Mouse (Mus musculus) regulatory T cell (primary cell): ENCODE data around the gene Cyp4f18.
"Not testable (repeated sequence)": the region's sequence is repeated elsewhere in the genome, so short reads cannot be mapped to it uniquely, and the experiment has no call there.

Experiments
- in situ Hi-C: fragments of 300-600 bp; cut with MboI, MseI; formaldehyde crosslinking; loops from one replicate; pipeline ENCODE4 v1.15.1; 2025; ENCODE audit warnings: high pct_unique_total_duplicates

The Cyp4f18 gene

GRCm38 (mm10) chr8:71981456-71981855 is 28.0 kb downstream of the Cyp4f18 start:
- in situ Hi-C loops: loop anchor here (5.0 kb wide), 1 partner anchor 849 kb away; no protein-coding TSS in a partner anchor

DNA sequence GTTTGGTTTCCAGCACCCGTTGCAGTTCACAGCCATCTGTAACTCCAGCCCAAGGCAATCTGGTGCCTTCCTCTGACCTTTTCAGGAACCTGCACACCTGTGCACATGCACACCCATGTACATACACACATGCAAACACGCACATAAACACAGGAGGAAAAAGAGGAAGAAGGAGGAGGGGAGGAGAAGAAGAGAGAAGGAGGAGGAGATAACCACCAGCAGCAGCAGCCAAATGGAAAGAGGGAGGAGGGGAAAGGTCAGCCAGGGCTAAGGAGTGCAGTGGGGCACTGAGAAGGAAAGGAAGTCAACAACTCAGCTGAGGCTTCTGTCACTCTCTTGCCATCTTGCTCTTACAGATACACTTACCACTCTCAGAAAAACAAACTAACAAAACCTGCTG is 28.4 kb downstream of the Cyp4f18 start:
- in situ Hi-C loops: loop anchor here (5.0 kb wide), 1 partner anchor 849 kb away; no protein-coding TSS in a partner anchor

GRCm38 (mm10) chr8:71974211-71974610 is 35.2 kb downstream of the Cyp4f18 start:
- in situ Hi-C loops: no loop called here

- in situ Hi-C loops: no loop called here
These were observed 37.5 kb downstream of the Cyp4f18 start for GRCm38 (mm10) chr8:71971945-71972344.

DNA sequence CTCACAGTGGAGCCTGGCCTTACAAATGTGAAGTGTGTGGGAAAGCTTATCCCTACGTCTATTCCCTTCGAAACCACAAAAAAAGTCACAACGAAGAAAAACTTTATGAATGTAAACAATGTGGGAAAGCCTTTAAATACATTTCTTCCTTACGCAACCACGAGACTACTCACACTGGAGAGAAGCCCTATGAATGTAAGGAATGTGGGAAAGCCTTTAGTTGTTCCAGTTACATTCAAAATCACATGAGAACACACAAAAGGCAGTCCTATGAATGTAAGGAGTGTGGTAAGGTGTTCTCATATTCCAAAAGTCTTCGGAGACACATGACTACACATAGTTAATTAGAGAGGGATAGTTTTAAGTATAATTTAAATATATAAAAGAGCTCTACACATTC is 40.8 kb downstream of the Cyp4f18 start:
- in situ Hi-C loops: no loop called here

DNA sequence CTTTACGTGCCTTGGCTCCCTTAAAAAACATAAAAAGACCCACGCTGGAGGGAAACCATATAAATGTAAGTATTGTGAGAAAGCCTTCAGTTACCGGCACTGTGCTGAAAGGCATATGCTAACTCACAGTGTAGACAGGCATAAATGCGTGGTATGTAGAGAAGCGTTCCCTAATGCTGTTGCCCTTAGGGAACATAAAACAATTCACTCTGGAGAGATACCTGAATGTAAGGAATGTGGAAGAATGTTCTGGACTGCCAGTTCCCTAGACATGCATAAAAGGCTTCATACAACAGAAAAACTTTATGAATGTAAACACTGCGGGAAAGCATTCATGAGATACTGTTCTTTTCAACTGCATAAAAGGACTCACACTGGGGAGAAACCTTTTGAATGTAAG is 41.3 kb downstream of the Cyp4f18 start:
- in situ Hi-C loops: no loop called here

DNA sequence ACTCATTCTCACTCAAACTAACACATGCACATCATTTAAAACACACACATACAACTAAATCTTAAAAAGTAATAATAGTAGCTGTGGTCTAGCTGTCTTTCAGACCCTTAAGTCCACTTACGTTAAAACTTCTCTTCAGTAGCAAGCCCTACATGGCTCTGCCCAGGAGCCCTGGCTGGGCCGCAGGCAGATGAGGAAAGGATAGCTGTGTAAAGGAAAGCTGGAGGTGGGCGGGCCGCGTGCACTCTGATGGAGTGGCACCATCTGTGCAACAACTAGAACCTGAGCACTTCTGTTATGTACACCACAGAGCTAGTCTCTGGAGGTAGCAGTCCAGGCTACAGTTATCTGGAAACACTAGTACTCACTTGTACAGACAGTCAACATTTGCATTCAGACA is 42.2 kb downstream of the Cyp4f18 start:
- in situ Hi-C loops: no loop called here

- in situ Hi-C loops: no loop called here
These were observed 43.0 kb downstream of the Cyp4f18 start for GRCm38 (mm10) chr8:71966411-71966810.

DNA sequence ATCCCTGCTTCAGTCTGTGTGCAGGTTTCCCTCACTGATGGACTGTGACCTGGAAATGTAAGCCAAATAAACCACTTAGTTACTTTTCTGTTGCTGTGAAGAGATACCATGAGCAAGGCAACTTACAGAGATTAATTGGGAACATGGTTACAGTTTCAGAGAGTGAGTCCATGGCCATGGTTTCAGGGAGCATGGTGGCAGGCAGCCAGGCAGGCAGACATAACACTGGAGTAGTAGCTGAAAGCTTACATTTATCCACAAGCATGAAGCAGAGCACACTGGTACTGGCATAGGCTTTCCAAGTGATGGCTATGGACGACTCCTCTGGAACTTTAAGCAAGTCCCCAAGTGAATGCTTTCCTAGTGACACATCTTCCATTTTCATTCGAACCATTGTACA is 44.3 kb downstream of the Cyp4f18 start:
- in situ Hi-C loops: no loop called here

GRCm38 (mm10) chr8:71964051-71964450 is 45.4 kb downstream of the Cyp4f18 start:
- in situ Hi-C loops: no loop called here

DNA sequence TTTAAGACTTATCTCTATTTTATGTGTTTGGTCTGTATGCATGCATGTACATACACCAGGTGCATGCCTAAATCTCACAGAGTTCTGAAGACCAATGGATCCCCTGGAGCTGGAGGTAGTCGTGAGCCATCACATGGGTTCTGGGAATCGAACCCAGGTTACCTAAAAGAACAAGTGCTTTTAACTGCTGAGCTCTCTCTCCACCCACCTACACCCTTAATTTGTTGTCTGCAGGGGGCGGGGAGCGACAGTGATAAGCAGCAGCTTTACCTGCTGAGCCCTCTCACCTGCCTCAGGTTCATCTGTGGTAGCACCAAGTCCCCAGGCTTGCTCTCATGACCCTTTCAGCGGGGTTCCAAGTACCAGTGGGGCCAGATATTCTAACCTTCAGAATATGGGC is 47.6 kb downstream of the Cyp4f18 start:
- in situ Hi-C loops: no loop called here

GRCm38 (mm10) chr8:71960483-71960882 is 48.9 kb downstream of the Cyp4f18 start:
- in situ Hi-C loops: no loop called here

- in situ Hi-C loops: no loop called here
These were observed 54.8 kb downstream of the Cyp4f18 start for GRCm38 (mm10) chr8:71954666-71955065.

DNA sequence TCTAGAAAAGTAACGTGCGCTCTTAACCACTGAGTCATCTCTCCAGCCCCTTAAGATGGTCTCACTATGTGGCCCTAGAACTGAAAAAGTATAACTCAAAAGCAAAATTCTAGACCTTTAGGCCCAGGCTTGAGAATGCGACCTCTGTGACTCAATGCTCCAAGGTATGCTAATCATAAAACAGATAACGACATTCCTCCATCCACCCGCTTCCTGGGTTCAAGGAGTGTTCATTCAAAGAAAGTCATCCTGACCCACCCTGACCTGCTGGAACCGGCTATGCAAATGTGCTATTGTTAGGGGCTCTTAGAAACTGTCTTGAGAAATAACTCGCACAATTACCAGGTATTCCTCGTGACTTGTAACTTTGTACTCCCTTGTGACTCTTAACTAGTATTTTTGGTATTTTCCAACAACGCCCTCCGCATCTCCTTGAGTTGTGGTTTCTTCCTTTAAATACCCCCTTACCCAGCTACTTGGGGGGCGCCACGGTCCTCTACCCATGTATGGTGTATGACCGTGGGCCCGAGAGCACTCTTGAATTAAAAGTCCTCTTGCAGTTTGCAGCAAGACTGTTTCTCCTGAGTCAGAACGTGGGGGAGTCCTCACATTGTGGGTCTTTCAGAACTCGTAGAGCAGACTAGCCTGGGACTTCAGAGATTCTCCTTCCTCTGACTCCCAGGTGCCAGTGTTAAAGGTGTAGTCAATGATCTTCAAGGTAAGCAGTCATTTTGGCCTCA is 56.3 kb downstream of the Cyp4f18 start:
- in situ Hi-C loops: not testable (repeated sequence)

GRCm38 (mm10) chr8:71952489-71952888 is 56.9 kb downstream of the Cyp4f18 start:
- in situ Hi-C loops: no loop called here

DNA sequence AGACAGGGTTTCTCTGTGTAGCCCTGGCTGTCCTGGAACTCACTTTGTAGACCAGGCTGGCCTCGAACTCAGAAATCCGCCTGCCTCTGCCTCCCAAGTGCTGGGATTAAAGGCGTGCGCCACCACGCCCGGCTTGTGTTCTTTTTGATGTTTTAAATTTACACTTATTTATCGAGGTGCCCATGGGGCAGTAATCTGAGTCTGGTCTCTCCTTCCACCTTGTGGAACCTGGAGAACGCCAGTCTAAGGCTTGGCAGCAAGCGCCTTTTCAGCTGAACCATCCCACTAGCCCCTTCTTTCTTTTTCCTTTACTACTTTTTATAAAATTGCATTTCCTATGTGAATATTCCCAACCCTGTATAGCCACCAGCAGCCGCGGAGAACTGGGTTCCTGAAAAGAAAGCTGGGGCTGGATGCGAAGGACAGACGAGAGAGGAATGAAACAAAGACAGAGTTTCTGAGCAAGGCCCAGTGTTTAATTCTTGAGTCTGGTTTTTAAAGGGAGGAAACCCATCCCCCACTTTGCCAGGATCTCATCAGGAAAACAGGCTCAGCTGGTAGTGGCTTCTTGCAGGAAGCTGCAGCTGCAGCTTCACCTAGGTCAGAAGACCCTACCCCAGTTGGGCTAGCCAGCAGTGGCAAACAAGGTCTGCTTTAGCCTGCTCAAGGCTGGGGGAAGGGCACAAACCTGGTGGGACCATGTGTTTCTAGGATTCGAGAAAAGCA is 57.8 kb downstream of the Cyp4f18 start:
- in situ Hi-C loops: no loop called here

DNA sequence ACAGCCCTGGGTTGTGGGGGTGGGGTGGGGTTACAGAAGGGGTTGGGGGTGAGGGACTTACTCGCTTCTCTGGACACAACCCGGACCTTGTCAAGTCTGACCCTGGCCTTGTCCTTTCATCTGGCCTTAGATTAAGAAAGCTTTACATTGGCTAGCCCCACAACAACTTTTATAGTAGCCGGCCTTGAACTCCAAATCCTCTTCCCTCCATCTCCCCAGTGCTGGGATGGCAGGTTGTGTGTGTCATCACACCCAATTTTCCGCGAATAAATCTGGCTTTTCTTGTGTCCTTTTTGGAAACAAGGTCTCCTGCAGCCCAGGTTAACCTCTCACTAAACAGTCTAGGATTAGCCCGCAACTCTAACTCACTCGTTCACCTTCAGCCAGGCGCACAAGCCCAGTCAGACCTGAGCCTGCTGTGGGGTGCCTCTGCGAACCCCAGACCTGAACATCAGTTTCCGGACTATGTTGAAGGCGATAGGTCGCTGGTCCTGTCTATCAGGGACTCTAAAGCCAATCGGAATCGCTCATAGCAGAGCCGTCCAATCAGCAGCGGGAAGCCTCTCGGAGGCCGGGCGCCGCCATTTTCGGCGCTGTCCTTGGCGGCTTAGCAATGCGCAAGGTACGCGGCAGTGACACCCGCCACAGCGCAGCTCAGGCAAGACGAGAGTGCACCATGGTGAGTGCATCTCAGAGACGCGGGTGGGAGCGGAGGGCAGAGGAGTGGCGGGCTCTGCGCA is 58.8 kb downstream of the Cyp4f18 start, which contains the start of gene Zfp961:
Gene Zfp961, plus strand, starts transcription at position 557 of the 740 bp plus-strand sequence.
- in situ Hi-C loops: no loop called here

- in situ Hi-C loops: loop anchor here (10.0 kb wide), 2 partner anchors 64 to 476 kb away; partner anchors contain the start of genes Eps15l1 and Zfp709
These were observed 60.8 kb downstream of the Cyp4f18 start for GRCm38 (mm10) chr8:71948624-71949023.

DNA sequence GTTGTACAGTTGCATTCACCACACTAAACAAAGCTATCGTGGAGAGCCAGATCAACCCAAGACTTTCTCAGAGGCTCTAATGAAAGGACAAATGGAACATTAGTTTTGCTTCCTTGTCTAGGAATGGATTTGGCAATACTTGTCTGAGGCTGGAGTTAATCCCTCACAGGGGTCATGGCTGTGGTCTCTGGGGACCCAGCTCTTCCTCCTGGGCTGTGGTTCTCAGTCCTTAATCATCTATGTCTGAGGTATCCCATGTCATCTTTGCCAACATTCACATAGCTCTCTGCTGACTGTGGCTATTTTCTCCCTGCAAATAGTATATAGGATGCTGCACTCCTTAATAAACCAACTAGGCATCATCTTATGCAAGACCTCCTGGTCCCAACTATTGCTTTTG is 67.7 kb downstream of the Cyp4f18 start:
- in situ Hi-C loops: loop anchor here (10.0 kb wide), 2 partner anchors 57 to 483 kb away; partner anchors contain the start of genes Eps15l1 and Zfp709

DNA sequence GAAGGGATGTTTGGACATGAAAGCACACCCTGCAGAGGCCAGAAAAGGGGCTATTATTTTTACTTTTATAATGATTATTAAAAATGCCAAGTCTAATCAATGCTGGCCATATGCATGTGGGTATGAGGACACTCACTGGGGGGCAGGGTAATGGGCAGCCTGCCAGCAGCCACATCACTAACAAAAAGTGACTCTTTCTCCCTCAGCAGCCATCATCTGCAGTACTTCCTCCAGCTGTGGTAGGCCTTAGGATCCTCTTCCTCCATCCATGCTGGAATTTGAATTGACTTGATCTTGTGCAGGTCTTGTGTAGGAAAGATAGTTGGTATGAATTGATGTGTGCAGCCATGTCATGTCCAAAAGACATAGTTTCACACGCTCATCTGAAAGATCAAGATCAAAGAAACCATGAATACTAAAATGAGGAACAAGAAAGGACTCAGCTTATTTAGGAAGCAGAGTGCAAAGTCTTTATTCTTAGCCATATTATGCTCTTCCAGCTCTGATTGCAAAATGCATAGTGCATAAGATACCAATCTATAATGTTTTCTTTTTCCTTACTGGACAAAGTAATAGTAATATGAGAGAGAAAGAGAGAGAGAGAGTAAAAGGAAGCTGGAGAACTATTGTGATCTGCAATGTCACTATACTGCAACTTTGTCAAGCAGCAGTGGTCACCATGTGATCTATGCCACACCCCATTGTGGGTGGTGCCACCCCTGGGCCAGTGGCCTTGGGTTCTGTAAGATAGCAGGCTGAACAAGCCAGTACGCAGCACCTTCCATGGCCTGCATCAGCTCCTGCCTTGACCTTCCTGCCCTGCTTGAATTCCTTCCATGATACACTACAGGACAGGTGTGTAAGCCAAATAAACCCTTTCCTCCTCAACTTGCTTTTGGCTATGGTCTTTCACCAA is 68.9 kb downstream of the Cyp4f18 start:
- in situ Hi-C loops: loop anchor here (10.0 kb wide), 2 partner anchors 56 to 484 kb away; partner anchors contain the start of genes Eps15l1 and Zfp709
